Mouse (Mus musculus) monocyte, adult 5-6 weeks (primary cell): ENCODE data around the gene Rap1gds1. TPM values are rescaled to one million over a fixed set of nuclear protein-coding genes. Genes with fewer than 3 reads are reported as not detected.

ENCODE experiments used
- ATAC-seq: fragments of 153-309, 156-312 bp; replicated peaks from 2 replicates; pipeline ENCODE4 v1.8.0; 2017; ENCODE audit warnings: mild to moderate bottlenecking; ENCODE audit not compliant: low TSS enrichment, insufficient number of reproducible peaks, severe bottlenecking, poor library complexity, low FRiP score
- total RNA-seq: library from RNA; stranded (forward); fragments of 200-1000, 200-491, 200-594 nt; gene quantifications from 3 replicates; pipeline ENCODE4 v1.2.3, GENCODE M21; 2017

Gene Rap1gds1
- total RNA-seq, 1 experiment from 2014 or later, result 58.3 TPM

DNA sequence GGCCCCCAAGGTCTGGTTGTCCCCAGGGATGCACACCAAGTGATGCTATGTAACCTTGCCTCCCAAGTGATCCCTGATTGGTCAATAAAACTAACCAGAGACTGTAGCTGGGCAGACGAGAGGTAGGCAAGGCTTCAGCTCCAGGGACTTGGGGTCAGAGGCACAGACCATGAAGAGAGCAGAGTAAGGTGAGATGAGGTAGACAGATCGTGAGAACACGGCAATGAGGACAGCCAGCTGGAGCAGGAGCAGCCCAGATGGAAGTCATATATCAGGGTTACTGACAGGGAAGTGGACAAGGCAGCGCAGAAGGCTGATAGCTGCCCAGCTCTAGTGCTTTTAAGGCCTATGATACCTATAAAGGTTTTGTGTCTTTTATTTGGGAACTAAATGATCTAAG lies 5.5 kb downstream of the Rap1gds1 start:
- no peak for ATAC-seq

DNA sequence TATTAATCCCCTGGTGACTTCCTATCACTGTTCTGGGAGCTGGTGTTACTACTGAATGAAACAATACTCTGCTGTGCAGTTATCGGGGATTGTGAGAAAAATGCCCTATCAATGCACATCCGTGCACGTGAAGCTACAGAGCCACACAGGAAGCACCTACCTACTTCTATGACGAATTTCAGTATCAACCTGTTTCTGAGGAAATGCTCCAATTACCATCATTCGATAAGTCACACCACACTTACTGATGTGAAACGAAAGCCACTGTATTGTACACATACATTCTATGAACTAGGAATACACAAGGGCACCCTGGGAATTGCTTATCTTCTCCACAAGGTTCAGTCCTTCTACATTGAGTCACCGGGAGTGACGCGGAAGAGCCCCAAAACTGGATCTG lies 10.9 kb downstream of the Rap1gds1 start:
- ATAC-seq, result no peak

DNA sequence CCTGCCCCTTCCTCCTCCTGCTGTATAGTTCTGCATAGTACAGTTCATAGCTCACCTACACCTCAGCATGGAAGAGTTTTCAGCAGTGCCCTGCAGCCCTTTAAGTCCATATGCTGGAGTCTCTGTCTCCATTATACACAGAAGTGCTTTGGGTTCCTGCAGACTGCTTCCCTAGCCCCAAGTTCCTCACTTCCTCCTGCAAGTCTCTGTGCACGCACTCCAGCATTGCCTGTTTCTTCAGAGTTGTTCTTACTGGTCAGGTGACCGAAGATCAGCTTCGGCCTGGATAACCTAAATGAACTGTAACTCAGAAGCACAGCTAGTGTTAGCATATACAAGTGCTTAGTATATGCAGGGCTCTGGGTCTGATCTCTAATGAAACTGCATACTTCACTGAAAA lies 12.9 kb downstream of the Rap1gds1 start:
- ATAC-seq, result peak; percentile 83

DNA sequence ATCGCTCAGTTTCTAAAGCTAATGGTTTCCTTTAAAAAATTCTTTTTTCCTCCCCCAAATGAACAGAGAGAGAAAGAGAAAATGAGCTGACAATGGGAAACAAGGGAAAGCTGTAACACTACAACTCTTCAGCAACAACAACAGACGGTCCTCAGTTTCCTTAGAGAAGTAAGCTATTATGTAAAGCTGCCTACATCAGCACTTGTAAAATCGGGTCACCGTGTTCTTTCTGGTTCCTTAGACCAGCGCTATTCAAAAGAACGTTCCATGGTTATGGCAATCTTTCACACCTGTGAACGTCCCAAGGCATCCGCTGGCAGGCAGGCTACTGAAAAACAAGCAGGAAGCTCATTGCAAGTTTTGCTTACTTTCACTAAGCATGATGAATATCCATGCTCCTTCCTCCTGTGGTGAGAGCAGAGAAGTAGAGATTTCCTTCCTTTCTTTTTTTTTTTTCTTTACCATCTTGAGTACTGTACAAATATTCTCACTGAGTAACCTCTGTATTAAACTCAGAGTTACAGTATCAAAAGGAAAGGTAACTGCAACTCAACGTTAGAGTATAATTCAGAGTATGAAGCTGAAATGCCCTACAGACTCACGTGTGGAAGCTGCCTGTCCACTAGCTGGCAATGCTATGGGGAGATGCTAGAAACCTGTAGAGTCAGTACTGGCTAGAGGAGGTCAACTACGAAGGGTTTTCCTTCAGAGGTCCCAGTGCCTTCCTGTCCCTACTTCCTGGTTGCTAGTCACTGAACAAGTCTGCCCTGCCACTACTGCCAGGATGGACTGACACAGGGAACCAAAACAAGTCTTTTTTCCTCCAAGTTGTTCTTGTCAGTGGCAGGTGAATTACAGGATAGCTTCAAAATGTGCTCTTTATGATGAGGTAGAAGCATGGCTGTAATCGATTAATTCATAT lies 26.0 kb downstream of the Rap1gds1 start:
- ATAC-seq, result no peak

DNA sequence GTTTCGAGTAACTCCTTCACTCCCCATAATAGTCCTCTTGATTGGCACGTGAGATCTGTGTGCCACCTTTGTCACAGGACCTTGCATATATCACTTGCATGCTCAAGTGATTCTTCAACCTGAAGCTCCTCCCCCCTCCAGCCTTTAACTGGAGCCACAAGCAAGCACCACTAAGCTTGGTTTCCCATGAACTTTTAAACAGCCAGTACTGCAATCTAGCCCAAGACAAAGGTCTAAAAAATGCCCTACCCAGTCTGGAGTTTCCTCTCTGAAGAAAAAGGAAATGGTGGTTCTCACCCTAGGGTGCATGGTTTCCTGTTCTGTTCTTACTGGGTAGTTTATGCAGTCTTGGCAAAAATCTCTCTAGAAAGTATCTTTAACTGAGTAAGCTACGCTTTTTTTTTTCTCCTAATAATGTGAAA lies 32.6 kb downstream of the Rap1gds1 start:
- ATAC-seq, result peak; percentile 89

DNA sequence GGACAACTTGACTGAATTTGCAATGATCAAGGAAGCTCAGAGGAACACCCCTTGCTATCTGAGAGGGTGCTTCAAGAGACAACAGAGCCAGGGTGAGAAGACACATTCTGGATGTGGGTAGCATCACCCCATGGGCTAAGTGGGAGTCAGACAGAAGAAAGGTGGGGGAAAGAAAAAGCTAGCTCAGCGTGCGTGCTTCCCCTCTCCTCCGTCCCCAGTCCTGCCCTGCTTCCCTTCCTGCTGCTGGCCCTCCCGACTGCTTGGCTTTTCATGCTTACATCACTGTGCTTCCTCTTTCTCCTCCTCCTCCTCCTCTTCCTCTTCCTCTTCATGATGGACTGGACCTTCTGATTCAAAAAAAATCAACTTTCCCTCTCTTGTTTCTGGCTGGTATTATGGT lies 33.1 kb downstream of the Rap1gds1 start:
- peak; percentile 77 for ATAC-seq

DNA sequence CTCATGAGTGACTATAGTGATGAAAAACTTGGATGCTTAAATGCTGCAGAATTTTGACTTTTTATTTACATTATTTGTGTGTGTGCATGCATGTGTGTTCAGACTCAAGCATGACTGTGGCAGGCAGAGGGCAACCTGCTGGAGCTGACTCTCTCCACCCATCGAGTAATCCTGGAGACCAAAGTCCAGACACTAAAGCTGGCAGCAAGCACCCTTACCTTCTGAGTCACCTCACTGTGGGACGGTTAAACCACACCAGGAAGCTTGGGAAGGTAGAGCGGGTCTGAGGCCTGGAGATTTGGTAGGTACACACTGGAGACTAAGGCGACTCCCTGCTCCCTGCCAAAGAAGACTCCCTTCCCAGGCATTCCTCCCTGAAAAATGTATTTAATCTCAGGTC lies 38.0 kb downstream of the Rap1gds1 start:
- ATAC-seq, result no peak

DNA sequence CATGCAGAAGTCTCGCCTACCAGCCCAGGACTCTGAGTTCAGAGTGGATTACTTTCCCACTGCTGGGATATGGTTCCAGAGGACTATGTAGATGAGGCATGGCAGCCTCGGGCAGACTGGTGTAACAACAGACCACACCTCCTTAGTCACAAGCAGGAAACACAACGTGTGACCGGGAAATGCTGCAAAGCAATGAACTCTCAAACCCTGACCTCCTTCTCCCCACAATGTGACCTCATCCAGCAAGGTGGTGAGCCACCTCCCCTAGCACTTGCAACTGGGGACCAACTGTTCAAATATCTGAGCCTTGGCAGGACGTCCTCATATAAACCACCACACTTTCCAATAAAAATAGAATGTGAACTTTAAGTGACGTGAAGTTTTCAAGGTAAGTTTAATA lies 41.8 kb downstream of the Rap1gds1 start:
- ATAC-seq, result peak; percentile 47; the same call in 1 of the 2 replicates

DNA sequence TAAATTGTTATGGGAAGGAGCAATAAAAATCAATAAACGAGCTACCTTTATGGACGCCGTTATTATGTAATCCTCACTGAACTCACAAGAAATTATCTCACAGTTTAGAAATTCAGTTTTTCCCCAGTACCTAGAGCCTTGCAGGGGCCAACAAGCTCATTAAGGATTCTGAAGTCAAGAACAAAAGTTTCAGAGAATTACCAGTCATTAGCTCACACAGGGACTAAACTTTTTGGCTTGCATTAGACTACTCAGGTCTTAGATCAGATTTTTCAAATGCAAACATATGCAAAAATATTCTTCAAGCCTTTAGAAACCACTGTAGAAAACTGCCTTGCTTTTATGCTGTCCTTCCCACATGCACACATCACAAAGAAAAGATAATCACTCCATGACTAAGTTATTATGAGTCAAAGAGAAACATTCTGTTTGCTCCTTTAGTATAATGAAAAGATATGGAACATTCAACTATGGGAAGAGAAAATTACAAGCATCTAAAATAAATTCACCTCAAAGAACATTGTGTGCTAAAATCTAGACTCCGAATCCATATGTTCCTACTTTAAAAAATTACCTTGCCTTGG lies 44.3 kb downstream of the Rap1gds1 start:
- no peak for ATAC-seq

DNA sequence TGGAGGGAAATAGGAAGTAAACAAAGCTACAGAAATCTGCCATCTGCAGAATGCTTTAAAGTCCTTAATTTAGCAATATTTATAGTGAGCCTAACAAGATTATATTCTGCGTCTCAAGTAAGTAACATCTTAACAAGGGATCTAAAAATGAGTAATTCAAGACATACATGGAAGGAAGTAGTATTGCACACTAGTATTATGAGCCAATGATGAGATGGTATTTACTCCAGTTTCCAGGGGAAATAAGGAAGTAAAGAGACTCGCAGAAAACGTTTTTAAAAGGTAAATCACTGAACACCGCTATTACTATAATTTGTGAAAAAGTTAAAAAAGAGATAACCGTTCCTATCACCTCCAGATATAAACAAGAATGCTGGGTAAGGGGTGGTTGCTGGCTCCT lies 49.9 kb downstream of the Rap1gds1 start:
- no peak for ATAC-seq

DNA sequence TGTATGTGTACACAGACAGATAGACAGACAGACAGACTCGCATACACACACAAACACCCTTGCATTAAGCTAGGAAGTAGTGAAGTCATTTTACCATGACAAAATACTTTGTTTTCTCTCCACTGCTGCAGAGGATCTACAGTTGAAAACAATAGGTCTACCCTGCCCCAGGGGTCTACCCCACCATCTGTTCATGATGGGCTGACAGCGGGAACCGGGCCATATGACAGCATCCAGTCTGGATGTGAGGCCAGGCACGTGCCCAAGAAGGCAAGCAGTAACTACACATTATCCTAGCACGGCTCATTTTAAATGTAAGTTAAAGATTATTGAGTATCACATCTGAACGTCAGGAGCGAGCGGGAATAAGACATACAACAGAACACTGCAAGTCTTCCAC lies 51.4 kb downstream of the Rap1gds1 start:
- no peak for ATAC-seq

DNA sequence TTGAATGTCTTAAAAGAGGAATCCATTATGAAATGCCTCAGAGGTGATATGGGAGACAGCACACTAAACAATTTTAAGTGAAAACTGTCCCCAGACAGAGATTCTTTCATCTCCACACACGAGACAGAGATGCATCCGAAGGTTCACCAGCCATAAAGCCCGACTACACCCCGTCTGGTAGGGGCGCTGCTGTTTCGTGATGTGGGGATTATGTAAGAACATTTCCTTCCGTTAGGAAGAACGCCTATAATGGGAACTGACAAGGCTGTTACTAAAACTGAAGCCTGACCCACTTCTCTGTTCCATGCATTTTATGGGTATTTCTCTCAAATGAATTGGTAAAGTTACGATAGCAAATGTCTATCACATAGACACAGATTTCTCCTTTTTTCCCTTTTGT lies 62.6 kb downstream of the Rap1gds1 start:
- 0 out of 2 replicates have a peak, but pooled peaks have one; percentile 50 for ATAC-seq

DNA sequence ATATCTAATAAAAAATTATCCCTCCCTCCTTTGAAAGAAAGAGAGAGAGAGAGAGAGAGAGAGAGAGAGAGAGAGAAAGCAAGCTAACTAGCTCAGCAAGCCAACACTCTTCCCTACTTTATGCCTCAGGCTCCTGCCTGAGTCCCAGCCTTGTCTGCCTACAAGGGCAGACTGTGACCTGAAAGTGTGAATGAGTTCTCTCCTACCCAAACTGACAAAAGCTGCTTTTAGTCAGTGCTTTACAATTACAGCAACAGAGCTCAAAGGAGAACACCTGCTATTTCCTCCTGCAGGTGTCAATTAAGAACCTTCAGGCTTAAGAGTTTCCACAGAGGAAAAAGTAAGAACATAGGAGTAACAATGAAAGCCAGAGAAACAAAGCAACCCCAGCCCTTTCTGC lies 69.3 kb downstream of the Rap1gds1 start:
- no peak for ATAC-seq

DNA sequence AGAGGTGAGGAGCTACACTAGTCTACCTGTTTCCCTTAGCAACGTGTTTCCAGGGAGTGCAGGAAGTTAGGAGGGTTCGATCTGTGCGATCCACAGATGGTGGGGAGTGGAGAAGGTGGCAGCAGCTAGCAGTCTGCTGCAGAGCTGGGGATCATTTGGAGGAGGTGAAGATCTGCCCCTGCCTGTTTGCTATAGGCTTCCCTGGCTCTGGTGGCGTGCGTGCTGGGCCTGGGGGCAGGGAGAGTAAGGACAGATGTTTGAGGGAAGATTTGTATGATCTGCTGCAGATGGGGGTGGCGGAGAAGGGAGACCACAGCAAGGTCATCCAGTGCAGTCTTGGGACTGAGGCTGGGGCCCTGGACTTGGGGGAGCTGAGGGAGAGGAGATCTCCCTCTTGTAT lies 72.2 kb downstream of the Rap1gds1 start:
- no peak for ATAC-seq

DNA sequence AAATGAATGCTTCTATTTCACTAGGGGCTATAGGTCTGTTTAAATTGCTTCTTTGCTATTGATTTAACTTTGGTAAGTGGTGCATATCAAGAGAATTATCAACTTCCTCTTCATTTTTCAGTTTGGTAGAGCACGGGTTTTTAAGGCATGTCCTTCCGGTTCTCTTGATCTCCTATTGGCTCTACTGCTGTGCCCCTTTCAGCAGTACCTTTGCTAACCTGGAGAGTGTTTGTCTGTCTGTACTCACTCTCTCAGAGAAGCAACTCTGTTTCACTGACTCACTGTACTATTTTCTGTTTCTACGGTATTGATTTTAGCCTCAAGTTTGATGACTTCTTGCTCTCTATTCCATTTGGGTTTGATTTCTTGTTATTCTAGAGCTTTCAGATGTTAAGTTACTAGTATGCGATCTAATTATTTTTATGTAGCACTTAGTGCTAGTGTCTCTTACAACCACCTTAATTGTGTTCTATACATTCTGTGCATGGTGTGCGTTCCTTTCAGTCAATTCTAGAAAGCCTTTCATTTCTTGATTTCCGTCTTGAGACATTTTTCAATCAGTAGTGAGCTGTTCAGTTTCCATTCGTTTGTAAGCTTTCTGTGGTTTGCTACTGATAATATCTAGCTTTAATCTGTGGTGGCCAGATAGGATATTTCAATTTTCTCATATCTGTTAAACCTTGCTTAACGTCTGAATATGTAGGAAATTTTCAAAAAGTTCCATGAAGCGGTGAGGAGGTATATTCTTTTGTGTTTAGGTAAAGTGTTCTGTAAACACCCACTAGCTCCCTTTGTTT lies 74.7 kb downstream of the Rap1gds1 start:
- ATAC-seq, result no peak

DNA sequence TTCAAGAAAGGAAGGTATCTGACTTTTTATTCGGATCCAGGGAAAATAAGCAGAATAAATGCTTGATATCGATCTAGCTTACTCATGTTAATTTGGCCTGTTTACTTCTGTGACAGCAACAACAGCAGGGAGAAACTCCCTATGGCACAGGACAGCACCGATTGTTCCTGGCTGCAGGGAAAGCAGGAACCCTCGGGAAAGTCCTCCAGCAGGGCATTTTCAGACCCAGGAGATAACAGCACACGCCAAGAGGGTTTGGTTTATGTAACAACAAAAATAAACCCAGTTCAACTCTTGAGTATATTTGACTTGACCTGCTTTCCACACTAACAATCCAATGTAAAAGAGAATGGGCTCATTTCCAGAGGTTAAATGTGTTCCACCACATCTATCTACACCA lies 81.5 kb downstream of the Rap1gds1 start:
- ATAC-seq, result no peak

DNA sequence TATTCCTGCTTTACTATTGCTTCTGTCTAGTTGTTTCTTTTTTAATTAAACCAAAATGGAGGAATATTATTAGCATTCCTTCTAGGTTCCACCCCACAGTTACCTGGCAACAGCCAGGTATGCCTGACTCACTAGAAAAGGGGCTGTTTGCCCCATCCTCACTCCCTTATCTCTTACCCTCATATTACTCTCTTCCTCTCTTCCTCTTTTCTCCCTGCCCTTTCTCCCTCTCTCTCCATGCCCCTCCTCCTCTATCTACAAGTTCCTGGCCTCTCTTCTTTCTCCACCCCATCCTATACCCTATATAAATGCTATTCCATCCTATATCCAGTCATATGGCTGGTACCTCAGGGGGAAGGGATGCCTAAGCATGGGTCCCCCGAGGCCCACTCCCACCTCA lies 83.6 kb downstream of the Rap1gds1 start:
- no peak for ATAC-seq

DNA sequence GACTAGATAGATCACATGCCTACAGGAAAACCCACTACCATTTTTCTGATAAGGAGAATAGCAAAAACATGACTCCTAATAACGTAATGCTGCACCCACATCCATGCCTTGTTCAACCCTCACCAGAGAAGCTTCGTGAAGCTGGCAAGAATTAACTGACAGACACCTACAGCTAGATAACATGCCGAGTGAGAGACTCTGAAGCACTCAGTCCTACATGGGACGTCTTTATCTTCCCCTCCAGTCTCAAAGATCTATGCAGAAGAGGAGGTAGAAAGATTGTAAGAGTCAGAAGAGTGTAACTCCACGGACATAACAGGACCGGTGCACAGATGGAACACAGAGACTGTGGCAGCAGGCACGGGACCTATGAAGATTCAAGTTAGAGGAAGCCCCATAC lies 85.9 kb downstream of the Rap1gds1 start:
- no peak for ATAC-seq

DNA sequence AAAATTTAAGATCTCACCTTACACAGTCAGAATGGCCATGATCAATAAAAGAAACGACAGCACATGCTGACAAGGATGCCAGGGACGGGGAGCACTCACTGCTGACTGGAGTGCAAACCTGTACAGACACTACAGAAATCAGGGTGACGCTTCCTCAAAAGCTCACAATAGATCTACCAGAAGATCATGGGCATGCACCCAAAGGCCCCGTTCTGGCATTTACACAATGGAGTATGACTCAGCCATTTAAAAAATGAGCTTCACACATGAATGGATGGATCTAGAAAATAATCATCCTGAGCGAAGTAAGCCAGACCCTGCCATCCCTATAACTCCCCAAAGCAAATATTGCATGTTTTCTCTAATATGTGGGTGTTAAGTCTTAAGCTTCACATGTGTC lies 87.0 kb downstream of the Rap1gds1 start:
- no peak for ATAC-seq
